Mouse (Mus musculus): Measurements from ENCODE around the gene Cdc34b. TPM values are rescaled to one million over a fixed set of nuclear protein-coding genes. Genes with fewer than 3 reads are reported as not detected.
A peak's percentile ranks its signal among the peaks of the same experiment; 100 is the strongest.
"Not testable (repeated sequence)": the region's sequence is repeated elsewhere in the genome, so short reads cannot be mapped to it uniquely, and the experiment has no call there.

Cdc34b gene
- total RNA-seq (2018; cell fraction: chromatin; rRNA removed) = not detected
- under 1 TPM in 1 of 26 experiments, not detected in 25; 0.05 TPM for total RNA-seq (2018; cell fraction: cytosol; rRNA removed)
- not detected for total RNA-seq (2018; cell fraction: nucleus; rRNA removed)
- not detected in 3 replicates for polyA plus RNA-seq (2018)

GRCm38 (mm10) chr11:94741732-94742272 lies at the start of gene Cdc34b:
Gene Cdc34b, plus strand, starts transcription at chr11:94741782.
- H3K79me2 ChIP-seq (ENCODE audit: inconsistent target) = no peaks in the 10 kb centered on the region
- no peak within 1 kb of the TSS for H3K27ac ChIP-seq
- H3K4me3 ChIP-seq (ENCODE audit: inconsistent target) = no peak within 1 kb of the TSS
- H3K36me3 ChIP-seq (ENCODE audit: inconsistent target) = no peaks in the 10 kb centered on the region
- WGBS (ENCODE audit: missing documents) = 93% methylated on average over 6 of the region's 29 CpGs

GRCm38 (mm10) chr11:94692502-94692901 lies 49.1 kb upstream of the Cdc34b start:
- not testable (repeated sequence) for H3K79me2 ChIP-seq (ENCODE audit: inconsistent target); H3K36me3 ChIP-seq (ENCODE audit: inconsistent target); H3K4me3 ChIP-seq (ENCODE audit: inconsistent target)
- peak overlapping the region; percentile 68 for H3K27ac ChIP-seq

GRCm38 (mm10) chr11:94695508-94695907 lies 46.1 kb upstream of the Cdc34b start:
- no peaks in the 10 kb centered on the region for H3K36me3 ChIP-seq (ENCODE audit: inconsistent target)
- WGBS (ENCODE audit: missing documents) = 46% methylated on average over 6 of the region's 6 CpGs
- no peak overlapping the region for H3K4me3 ChIP-seq (ENCODE audit: inconsistent target)
- H3K79me2 ChIP-seq (ENCODE audit: inconsistent target) = no peaks in the 10 kb centered on the region
- no peak overlapping the region for H3K27ac ChIP-seq

- H3K79me2 ChIP-seq (ENCODE audit: inconsistent target) = no peaks in the 10 kb centered on the region
- 91% methylated on average over 2 of the region's 2 CpGs for WGBS (ENCODE audit: missing documents)
- H3K27ac ChIP-seq = no peak overlapping the region
- no peaks in the 10 kb centered on the region for H3K36me3 ChIP-seq (ENCODE audit: inconsistent target)
- H3K4me3 ChIP-seq (ENCODE audit: inconsistent target) = no peak overlapping the region
Measured at GRCm38 (mm10) chr11:94697140-94697539, 44.4 kb upstream of the Cdc34b start.

- Histone ChIP-seq H3K27ac (no peak overlapping the region), H3K4me3 (ENCODE audit: inconsistent target) (no peak overlapping the region), H3K36me3 (ENCODE audit: inconsistent target) (no peaks in the 10 kb centered on the region), H3K79me2 (ENCODE audit: inconsistent target) (no peaks in the 10 kb centered on the region)
- 55% methylated on average over 13 of the region's 13 CpGs for WGBS (ENCODE audit: missing documents)
Measured at GRCm38 (mm10) chr11:94697703-94698464, 43.7 kb upstream of the Cdc34b start.

- no peak overlapping the region for H3K4me3 ChIP-seq (ENCODE audit: inconsistent target)
- H3K79me2 ChIP-seq (ENCODE audit: inconsistent target) = no peaks in the 10 kb centered on the region
- no peak overlapping the region for H3K27ac ChIP-seq
- no peaks in the 10 kb centered on the region for H3K36me3 ChIP-seq (ENCODE audit: inconsistent target)
- no CpG with 5 or more reads among the region's 3 CpGs for WGBS (ENCODE audit: missing documents)
Measured at GRCm38 (mm10) chr11:94699399-94699798, 42.2 kb upstream of the Cdc34b start.

GRCm38 (mm10) chr11:94701401-94702215 lies 40.0 kb upstream of the Cdc34b start:
- 88% methylated on average over 27 of the region's 27 CpGs for WGBS (ENCODE audit: missing documents)
- Histone ChIP-seq H3K4me3 (ENCODE audit: inconsistent target) (no peak overlapping the region), H3K27ac (no peak overlapping the region), H3K36me3 (ENCODE audit: inconsistent target) (no peaks in the 10 kb centered on the region), H3K79me2 (ENCODE audit: inconsistent target) (no peaks in the 10 kb centered on the region)

- 94% methylated on average over 3 of the region's 3 CpGs for WGBS (ENCODE audit: missing documents)
- H3K36me3 ChIP-seq (ENCODE audit: inconsistent target) = no peaks in the 10 kb centered on the region
- H3K27ac ChIP-seq = no peak overlapping the region
- no peaks in the 10 kb centered on the region for H3K79me2 ChIP-seq (ENCODE audit: inconsistent target)
- H3K4me3 ChIP-seq (ENCODE audit: inconsistent target) = no peak overlapping the region
Measured at GRCm38 (mm10) chr11:94702216-94702610, 39.4 kb upstream of the Cdc34b start.

- H3K4me3 ChIP-seq (ENCODE audit: inconsistent target) = no peak overlapping the region
- no peaks in the 10 kb centered on the region for H3K36me3 ChIP-seq (ENCODE audit: inconsistent target)
- H3K79me2 ChIP-seq (ENCODE audit: inconsistent target) = no peaks in the 10 kb centered on the region
- 47% methylated on average over 7 of the region's 7 CpGs for WGBS (ENCODE audit: missing documents)
- peak overlapping the region; percentile 63 for H3K27ac ChIP-seq
Measured at GRCm38 (mm10) chr11:94704020-94704419, 37.6 kb upstream of the Cdc34b start.

- Histone ChIP-seq H3K79me2 (ENCODE audit: inconsistent target) (no peaks in the 10 kb centered on the region), H3K4me3 (ENCODE audit: inconsistent target) (no peak within 1 kb of the TSS), H3K36me3 (ENCODE audit: inconsistent target) (no peaks in the 10 kb centered on the region), H3K27ac (peak within 1 kb of the TSS; percentile 63)
- WGBS (ENCODE audit: missing documents) = 92% methylated on average over 5 of the region's 5 CpGs
Measured at GRCm38 (mm10) chr11:94704472-94704871, 37.1 kb upstream of the Cdc34b start, which contains the start of gene Gm11541. Gene Gm11541, minus strand, starts transcription at chr11:94704499.

GRCm38 (mm10) chr11:94713246-94713860 lies 28.2 kb upstream of the Cdc34b start:
- H3K4me3 ChIP-seq (ENCODE audit: inconsistent target) = no peak overlapping the region
- 66% methylated on average over 7 of the region's 11 CpGs for WGBS (ENCODE audit: missing documents)
- H3K27ac ChIP-seq = no peak overlapping the region
- no peaks in the 10 kb centered on the region for H3K36me3 ChIP-seq (ENCODE audit: inconsistent target)
- H3K79me2 ChIP-seq (ENCODE audit: inconsistent target) = no peaks in the 10 kb centered on the region

GRCm38 (mm10) chr11:94715622-94716021 lies 26.0 kb upstream of the Cdc34b start:
- Histone ChIP-seq H3K36me3 (ENCODE audit: inconsistent target) (no peaks in the 10 kb centered on the region), H3K4me3 (ENCODE audit: inconsistent target) (no peak overlapping the region), H3K27ac (no peak overlapping the region), H3K79me2 (ENCODE audit: inconsistent target) (no peaks in the 10 kb centered on the region)
- WGBS (ENCODE audit: missing documents) = 93% methylated on average over 5 of the region's 5 CpGs

- Histone ChIP-seq H3K36me3 (ENCODE audit: inconsistent target) (no peaks in the 10 kb centered on the region), H3K27ac (no peak overlapping the region), H3K79me2 (ENCODE audit: inconsistent target) (no peaks in the 10 kb centered on the region), H3K4me3 (ENCODE audit: inconsistent target) (no peak overlapping the region)
- 20% methylated on average over 9 of the region's 9 CpGs for WGBS (ENCODE audit: missing documents)
Measured at GRCm38 (mm10) chr11:94716754-94717153, 24.8 kb upstream of the Cdc34b start.

GRCm38 (mm10) chr11:94717239-94717638 lies 24.3 kb upstream of the Cdc34b start:
- no peak overlapping the region for H3K27ac ChIP-seq
- no peak overlapping the region for H3K4me3 ChIP-seq (ENCODE audit: inconsistent target)
- WGBS (ENCODE audit: missing documents) = 88% methylated on average over 11 of the region's 11 CpGs
- H3K36me3 ChIP-seq (ENCODE audit: inconsistent target) = no peaks in the 10 kb centered on the region
- H3K79me2 ChIP-seq (ENCODE audit: inconsistent target) = no peaks in the 10 kb centered on the region
